Mouse (Mus musculus): Measurements from ENCODE around the gene Nfib.

DNA sequence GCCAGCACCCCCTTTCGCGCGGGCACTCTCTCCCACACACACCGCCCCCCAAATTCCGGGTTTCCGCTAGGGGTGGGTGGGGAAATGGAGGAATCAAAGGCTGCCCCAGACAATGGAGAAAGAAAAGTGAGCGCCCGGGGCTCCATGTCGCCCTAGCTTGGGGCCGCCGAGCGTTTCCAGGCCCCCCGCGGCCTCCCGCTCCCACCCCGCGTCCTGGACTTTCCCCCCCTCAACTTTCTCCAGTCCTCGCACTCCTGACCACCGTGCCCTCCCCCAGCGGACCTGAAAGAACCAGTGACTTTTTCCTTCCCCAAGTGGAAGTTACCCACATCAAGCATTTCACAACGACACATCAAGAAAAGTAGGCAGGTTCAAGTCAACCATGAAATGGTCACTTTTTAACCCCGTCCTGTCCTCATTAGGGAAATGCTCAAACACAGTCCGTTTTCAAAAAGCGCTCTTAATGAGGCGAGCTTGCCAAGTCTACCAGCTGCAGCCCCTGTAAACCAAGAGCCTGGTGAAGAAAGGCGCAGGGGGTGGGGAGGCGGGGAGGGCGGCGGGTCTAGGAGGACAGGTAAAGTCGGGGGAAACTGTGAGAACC, 198.7 kb downstream of the Nfib start:
- TF ChIP-seq POLR2A (IDR thresholded peaks at IDR 0.05; ENCODE audit: insufficient read length, low read depth): no peak
- TF ChIP-seq MAX (IDR thresholded peaks at IDR 0.05; ENCODE audit: low read depth): no peak
- no peak for TF ChIP-seq USF1 (IDR thresholded peaks at IDR 0.05; ENCODE audit: low read depth)
- TF ChIP-seq REST (IDR thresholded peaks at IDR 0.05; ENCODE audit: insufficient read depth, insufficient read length): no peak
- no peak for TF ChIP-seq CEBPB (IDR thresholded peaks at IDR 0.05; ENCODE audit: insufficient read depth, poor library complexity, severe bottlenecking)
- no peak for TF ChIP-seq POLR2AphosphoS2 (IDR thresholded peaks at IDR 0.05; ENCODE audit: insufficient read length, low read depth)
- no peak for TF ChIP-seq TCF12 (IDR thresholded peaks at IDR 0.05; ENCODE audit: insufficient read depth, poor library complexity, severe bottlenecking)
- no peak for TF ChIP-seq E2F4 (IDR thresholded peaks at IDR 0.05; ENCODE audit: insufficient read depth)
- TF ChIP-seq MYOG (IDR thresholded peaks at IDR 0.05; ENCODE audit: control insufficient read depth in 1 of 3, insufficient read depth in 1 of 3, insufficient read length in 2 of 3, low read depth in 2 of 3): no peak

Measured in myocyte (in vitro differentiated cells).